Mouse (Mus musculus): ENCODE measurements around the gene Gm20388.

Gene Gm20388

DNA sequence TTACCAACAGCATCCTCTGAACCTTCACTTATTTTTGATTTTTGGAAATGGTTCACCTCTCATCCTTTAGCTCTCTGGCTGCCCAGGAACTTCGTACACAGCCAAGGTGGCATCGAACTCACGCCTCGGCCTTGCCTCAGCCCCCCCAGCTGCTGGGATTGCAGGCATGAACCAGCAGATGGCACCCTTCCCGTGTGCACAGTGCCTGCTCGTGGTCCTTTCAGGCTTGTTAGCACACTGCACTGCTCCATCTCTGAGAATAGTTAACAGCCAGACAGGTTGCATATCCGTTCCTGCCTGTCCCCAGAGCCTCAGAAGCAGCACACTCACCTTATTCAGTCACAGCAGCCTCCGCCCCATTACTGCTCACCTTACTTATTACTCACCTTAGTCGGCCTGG lies 3915.4 kb downstream of the Gm20388 start:
- no peak for DNase-seq (ENCODE audit: low spot score)

GRCm38 (mm10) chr8:123826758-123827157 lies 3916.1 kb downstream of the Gm20388 start:
- DNase-seq (ENCODE audit: low spot score): no peak

DNA sequence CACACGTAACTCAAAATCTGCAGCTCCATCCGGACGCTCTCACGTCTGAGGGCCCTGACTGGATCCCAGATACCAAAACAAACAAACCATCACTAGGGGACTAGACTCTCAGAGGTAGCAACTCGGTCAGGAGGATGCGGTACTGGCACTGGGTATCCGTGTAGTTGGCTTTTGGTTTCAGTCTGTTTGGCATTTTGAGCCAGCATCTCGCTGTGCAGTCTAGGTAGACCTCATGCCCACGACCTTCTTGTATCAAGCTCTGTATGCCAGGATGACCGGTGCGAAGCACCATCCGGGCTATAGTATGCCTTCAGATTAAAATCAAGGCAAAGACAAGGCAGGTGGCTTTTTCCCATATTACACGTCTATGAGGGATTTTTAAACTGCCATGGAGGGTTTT lies 3916.9 kb downstream of the Gm20388 start:
- no peak for DNase-seq (ENCODE audit: low spot score)

DNA sequence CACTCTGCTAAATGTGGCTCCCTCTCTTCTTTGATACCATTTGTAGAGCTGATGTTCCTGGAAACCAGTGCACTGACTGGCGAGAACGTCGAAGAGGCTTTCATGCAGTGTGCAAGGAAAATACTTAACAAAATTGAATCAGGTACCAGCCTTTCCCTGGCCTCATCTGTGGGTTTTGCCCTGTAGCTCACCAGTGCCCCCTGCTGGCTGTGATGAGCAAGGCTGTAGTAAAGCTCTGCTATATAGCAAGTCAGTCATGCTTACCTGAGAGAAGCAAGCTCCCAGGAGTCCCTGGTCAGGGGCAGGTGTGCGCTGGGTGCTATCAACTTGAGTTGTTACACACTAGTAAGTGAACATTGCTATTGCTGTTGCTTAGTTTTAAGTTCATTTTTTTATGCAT lies 3922.1 kb downstream of the Gm20388 start:
- peak; percentile 49 for DNase-seq (ENCODE audit: low spot score)

DNA sequence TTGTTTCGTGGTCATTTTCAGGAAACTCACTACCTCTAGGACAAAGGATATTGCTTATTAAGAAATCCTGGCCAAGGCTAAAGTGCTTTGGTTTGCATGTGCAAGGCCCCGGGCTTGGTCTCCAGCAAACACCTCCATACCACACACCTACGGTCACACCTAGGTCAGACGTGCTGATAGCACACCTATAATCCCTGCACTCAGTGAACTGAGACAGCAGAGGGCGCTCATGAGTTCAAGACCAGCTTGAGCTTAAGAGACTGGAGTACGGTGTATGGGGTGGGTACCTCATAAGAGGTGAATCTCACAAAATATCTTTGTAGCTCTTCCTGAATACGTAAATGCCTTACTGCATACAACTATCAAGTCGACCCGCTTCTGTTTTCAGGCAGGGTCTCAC lies 3924.8 kb downstream of the Gm20388 start:
- DNase-seq (ENCODE audit: low spot score): peak; percentile 59

DNA sequence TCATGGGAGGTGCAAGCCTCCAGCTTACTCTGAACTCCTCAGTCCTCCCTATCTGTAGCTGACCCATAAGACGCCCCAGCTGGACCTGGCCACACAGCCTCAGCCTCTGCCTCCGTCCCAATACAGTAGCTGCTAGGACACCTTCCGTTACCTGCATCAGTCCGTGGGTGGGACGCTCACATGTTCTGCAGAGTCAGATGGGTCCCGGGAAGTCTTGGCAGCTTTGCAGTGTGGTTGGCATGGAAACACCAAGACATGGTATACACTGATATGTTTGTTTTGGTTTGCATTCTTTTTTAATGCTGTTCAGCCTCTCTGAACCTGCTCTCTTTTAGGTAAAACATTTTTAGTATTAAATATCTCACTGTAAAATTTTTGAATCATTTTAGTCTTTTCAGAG lies 3925.7 kb downstream of the Gm20388 start:
- DNase-seq (ENCODE audit: low spot score): no peak

DNA sequence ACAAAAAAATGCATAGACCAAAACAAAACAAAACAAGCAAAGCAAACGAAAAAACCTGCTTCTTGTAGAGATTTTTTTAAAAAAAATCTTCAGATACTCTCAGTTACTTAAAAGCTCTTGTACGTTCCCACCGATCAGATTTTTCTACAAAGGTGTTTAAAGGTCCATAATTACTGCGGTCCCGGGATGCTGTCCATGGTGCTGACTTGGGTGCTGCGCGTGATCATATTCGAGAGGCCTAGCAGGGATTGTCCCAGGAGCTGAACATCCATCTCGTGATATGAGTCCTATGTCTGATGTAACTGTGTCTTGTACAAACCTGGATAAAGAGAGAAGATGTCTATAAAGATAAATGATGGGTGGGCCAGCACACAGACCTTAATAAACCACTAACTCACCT lies 3927.9 kb downstream of the Gm20388 start:
- no peak for DNase-seq (ENCODE audit: low spot score)

DNA sequence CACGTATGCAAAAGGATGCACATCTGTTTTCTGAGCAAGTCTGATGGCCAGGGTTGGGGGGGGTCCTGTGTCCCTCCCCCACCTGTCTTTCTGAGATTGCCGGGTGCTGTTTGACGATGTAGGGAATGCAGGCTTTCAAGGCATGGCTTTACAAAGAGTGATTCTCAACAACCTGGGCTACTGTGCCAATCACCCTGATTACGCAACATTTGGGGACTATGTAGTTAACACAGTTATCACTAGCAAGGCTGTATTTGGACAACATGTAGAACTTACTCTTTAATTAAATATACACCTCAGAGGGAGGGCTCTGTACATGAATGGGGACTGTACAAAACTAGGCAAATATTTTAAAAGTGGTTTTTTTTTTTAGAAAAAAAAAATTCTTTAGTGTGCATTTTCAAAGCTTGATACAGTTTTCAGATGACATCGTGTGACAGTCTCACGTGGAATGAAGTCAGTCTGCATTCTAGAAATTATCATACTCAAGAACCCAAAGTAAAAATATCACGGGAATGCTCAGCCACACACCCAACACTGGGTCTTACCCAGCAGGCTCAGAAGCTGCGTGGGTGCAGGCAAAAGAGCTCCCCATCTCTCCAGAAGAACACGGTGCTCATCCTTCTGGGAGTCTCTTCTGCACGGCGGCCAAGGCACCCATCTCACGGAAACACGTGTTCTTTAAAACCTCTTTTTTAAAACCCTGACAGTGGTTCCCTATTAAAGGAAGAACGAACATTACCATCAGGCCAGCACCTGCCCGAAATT lies 3930.1 kb downstream of the Gm20388 start:
- DNase-seq (ENCODE audit: low spot score): no peak

DNA sequence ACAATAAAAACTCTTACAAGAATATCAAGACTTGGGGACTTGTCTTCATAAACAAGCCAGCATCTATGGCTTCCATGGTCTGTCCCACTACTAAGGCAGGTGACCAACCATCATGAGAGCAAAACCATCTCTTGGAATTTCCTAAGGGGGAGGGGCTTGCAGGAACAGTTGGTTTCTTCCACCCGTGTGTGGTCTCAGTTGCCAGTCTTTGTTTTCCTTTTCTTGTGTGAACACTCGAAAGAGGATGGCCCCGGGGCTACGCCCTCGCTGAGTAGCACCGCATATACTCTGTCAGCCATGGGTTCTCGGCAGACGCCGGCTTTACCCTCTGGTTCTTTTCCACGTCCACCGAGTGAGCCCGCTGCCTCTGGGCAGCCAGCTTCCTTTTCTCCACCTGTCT lies 3931.4 kb downstream of the Gm20388 start:
- no peak for DNase-seq (ENCODE audit: low spot score)

DNA sequence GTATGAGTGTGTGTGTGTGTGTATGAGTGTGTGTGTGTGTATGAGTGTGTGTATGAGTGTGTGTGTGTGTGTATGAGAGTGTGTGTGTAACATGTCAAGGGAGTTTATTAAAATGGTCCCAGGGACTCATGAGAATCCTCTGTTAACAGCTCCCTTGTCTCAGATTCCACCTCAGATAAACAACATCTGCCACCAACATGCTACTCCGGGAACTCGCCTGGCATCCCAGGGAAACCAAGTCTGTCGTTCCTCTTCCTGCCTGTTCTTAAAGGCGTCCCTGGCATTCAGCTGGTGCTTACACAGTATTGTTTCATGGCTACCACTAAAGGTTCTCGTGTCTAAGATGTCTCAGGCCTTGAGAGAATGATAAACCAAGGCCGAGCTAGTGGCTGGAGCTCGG lies 3933.7 kb downstream of the Gm20388 start:
- no peak for DNase-seq (ENCODE audit: low spot score)

DNA sequence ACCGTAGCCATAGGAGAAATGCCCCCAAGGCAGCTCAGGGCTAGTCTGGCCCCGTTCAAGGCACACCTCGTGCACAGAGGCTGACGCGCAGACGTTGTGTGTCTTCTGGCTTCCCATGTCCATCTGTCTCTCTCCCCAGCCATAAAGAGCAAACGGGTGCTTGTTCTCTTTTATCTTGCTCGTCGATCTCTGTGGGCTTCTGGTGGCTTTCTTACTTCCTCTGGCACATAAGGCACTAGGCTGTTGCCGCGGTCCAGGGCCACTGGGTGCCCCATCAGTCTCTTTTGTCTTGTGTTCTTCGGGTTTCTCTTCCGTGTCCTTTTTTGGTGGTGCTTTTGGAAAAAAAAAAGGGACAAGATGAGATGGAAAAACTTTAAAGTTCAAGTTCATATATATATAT lies 3934.5 kb downstream of the Gm20388 start:
- DNase-seq (ENCODE audit: low spot score): no peak

- DNase-seq (ENCODE audit: low spot score): no peak
Observed at GRCm38 (mm10) chr8:123845991-123846390, 3935.3 kb downstream of the Gm20388 start.

- no peak for DNase-seq (ENCODE audit: low spot score)
Observed at GRCm38 (mm10) chr8:123846509-123846908, 3935.9 kb downstream of the Gm20388 start.

DNA sequence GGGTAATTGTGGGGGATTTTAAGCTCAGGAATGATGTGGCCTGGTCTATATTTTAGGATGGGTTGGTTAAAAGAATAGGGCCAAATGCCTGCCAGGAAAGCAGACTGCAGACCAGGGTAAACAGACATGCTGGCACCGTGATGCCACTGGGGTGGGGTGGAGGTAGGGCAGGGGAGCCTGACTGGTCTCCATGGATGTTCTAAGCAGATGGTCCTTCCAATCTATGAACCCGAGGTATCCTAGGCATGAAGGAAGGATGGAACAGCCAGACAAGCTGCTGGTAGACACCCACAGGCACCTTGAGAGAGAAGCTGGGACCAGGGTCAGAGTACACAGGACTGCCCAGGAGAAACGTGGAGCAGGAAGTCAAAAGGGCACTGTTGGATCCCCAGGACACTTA lies 3936.9 kb downstream of the Gm20388 start:
- no peak for DNase-seq (ENCODE audit: low spot score)

DNA sequence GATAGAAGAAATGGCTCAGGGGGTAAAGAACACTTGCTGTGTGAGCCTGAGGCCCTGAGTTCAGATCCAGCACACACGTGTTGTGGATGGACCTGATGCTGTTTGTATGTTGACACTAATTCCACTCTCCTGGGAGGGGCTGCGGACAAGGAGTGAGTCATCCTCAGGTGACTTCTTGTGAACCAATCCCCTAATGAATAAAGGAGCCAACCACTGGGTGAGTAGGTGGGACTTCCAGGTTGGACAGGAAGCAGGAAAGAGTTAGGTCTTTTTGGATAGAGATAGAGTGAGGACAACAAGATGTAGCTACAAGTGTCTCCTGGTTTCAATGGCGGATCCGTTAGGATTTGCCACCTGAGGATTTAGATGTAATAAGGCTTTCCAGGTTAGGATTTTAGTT lies 3938.7 kb downstream of the Gm20388 start:
- DNase-seq (ENCODE audit: low spot score): no peak

DNA sequence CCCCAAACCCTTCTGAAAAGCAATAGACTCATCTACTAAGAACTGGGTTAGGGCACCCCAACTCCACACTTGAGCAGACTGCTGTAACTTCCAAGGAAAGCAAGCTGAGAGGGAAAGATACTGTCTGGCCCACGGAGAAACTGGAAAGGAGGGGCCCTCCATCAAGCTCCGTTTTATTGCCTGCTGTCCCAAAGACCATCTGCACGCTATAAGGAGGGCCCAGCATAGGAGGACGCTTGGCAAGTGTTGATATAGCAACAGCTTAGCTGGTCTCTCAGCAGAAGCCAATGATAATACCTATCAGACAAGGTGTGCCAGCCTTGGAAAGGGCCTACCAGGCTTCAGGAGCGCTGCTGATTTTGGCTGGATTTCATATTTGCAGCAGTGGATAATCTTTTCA lies 3940.9 kb downstream of the Gm20388 start:
- no peak for DNase-seq (ENCODE audit: low spot score)

DNA sequence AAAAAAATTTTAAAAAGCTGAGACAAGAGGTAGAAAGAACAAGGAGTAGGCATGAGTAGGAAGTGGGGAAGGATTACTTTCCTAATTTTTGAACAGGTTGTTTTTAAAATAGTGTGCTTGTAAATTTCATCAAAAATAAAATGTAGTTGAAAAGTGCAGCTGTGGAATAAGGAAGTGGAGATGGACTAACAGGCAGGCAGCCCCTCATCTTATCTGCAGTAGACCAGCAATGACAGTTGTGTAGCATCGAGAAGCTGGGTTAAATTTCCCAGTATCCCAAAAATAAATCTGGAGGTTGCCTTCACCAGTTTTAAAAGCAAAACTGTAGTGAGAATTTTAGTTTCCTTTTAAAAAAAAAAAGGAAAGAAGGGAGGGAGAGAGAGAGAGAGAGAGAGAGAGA lies 3943.6 kb downstream of the Gm20388 start:
- no peak for DNase-seq (ENCODE audit: low spot score)

- DNase-seq (ENCODE audit: low spot score): no peak
Observed at GRCm38 (mm10) chr8:123854733-123855475, 3944.3 kb downstream of the Gm20388 start.

DNA sequence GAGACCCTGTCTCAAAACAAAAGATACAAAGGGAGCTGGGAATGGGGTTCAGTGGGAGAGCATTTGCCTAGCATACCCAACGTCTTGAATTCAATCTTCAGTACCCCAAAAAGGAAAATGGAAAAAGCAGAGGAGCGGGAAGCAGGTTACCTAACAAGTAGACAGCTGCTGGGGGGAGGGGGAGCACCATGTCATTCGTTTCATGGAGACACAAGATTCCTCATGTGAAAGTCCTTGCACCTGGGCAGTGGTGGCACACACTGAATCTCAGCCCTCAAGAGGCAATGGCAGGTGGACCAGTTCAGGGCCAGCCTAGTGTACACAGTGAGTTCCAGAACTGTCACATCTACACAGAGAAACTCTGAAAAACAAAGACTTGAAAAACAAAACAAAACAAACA lies 3946.7 kb downstream of the Gm20388 start:
- no peak for DNase-seq (ENCODE audit: low spot score)

GRCm38 (mm10) chr8:123858574-123858940 lies 3947.9 kb downstream of the Gm20388 start:
- no peak for DNase-seq (ENCODE audit: low spot score)

- DNase-seq (ENCODE audit: low spot score): peak; percentile 91
Observed at GRCm38 (mm10) chr8:123858941-123859647, 3948.5 kb downstream of the Gm20388 start.

- DNase-seq (ENCODE audit: low spot score): peak; percentile 71
Observed at GRCm38 (mm10) chr8:123859648-123860259, 3949.1 kb downstream of the Gm20388 start, which contains the start of gene Ccsap. Gene Ccsap (minus strand): TSS chr8:123860209.

DNA sequence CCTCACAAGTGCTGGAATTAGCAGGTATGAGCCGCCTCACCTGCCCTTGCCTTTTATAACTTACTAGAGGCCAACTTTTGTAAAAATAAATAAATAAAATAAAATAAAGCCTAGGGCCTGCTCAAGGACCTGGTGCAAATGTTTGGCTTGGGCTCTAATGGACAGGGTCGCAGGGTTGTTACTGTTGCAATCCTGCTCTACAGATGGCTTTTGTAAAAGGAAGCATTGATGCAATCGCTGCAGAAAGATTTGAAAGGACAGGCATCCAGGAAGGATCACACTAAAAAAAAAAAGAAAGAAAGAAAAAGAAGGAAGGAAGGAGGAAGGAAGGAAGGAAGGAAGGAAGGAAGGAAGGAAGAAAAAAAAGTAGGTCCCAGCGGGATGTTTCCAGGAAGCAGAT lies 3949.7 kb downstream of the Gm20388 start:
- no peak for DNase-seq (ENCODE audit: low spot score)

Measured in T-cell, adult 2 months (primary cell).